22 mouse cellular contexts compared by ENCODE assay signal in genomic region chr9:79965003-79965402, GRCm38 (mm10). TPM values are rescaled to one million over a fixed set of nuclear protein-coding genes. Genes with fewer than 3 reads are reported as not detected.
DNase-seq lines count a peak whose midpoint lies in the region; ATAC-seq and TF ChIP-seq lines count a peak whose summit lies in the region.
"Had no signal": no experiment of that assay in that cellular context is flagged by ENCODE, and none has a peak within 500 bp of the region (broad histone marks: within the 10 kb centered on the region; RNA-seq: fewer than 3 reads in every experiment).

No protein-coding gene starts in this region.

- H3K79me2 ChIP-seq in myocyte (ENCODE audit: control insufficient read depth, insufficient read depth) = peaks cover 6% of the 10 kb centered on the region

- DNase-seq in heart, adult 11 months = peak; percentile 90
- DNase-seq in heart, postnatal 10 days = no peak
- DNase-seq in heart, postnatal 0 days (ENCODE audit: low spot score) = no peak
- no peak for DNase-seq in heart, adult 9 months (ENCODE audit: low spot score in 2 of 2)
- DNase-seq in lung, adult 18-20 months = no peak
- DNase-seq: cerebellum, adult 11-12 months; cerebellum, adult 8-10 months; cerebellum, postnatal 10 days; cerebellum, postnatal 36 days; embryo, embryonic 11 days had no signal

- no peaks in the 10 kb centered on the region for H3K27me3 ChIP-seq in heart, postnatal 0 days (ENCODE audit: control insufficient read depth, insufficient read depth, low read length)
- no peaks in the 10 kb centered on the region for H3K27me3 ChIP-seq in lung, embryonic 16.5 days (ENCODE audit: control insufficient read depth, insufficient read depth, low read depth, low read length)
- H3K27me3 ChIP-seq in myocyte (ENCODE audit: control insufficient read depth, insufficient read depth, insufficient read length) = no peaks in the 10 kb centered on the region
- no peaks in the 10 kb centered on the region for H3K27me3 ChIP-seq in forebrain, embryonic 15.5 days
- H3K27me3 ChIP-seq: heart, embryonic 12.5 days; heart, embryonic 15.5 days had no signal

- H3K9ac ChIP-seq in heart, postnatal 0 days (replicated peaks; ENCODE audit: low read depth, low read length) = no peak overlapping the region
- H3K9ac ChIP-seq in lung, embryonic 16.5 days (ENCODE audit: low read length) = no peak overlapping the region
- no peak overlapping the region for H3K9ac ChIP-seq in forebrain, embryonic 15.5 days (replicated peaks)
- H3K9ac ChIP-seq: heart, embryonic 12.5 days; heart, embryonic 15.5 days; hindbrain, embryonic 14.5 days had no signal

- no peak for TF ChIP-seq POLR2A in myocyte (IDR thresholded peaks at IDR 0.05; ENCODE audit: insufficient read length, low read depth)

- no peak for ATAC-seq in heart, postnatal 0 days (ENCODE audit: insufficient read depth, low read depth)
- ATAC-seq in lung, embryonic 16.5 days (ENCODE audit: low read depth) = 0 out of 2 replicates have a peak, but pooled peaks have one; percentile 10
- no peak for ATAC-seq in forebrain, embryonic 15.5 days (replicated peaks)
- ATAC-seq: CD4-positive, CD25-positive, alpha-beta regulatory T cell, adult 4 months; forebrain, embryonic 14.5 days; hindbrain, postnatal 0 days; inflammation-experienced regulatory T-cells, adult 6 months; intestine, embryonic 16.5 days had no signal

- no peak overlapping the region for H3K4me2 ChIP-seq in heart, postnatal 0 days (ENCODE audit: low read depth, low read length)
- no peak overlapping the region for H3K4me2 ChIP-seq in lung, embryonic 16.5 days (ENCODE audit: low read depth, low read length)
- H3K4me2 ChIP-seq in myocyte (ENCODE audit: low read depth) = peak overlapping the region; percentile 70
- H3K4me2 ChIP-seq in forebrain, embryonic 15.5 days (replicated peaks) = no peak overlapping the region
- H3K4me2 ChIP-seq: heart, embryonic 12.5 days; hindbrain, embryonic 14.5 days had no signal

- H3K36me3 ChIP-seq in heart, postnatal 0 days (replicated peaks; ENCODE audit: control insufficient read depth, insufficient read depth, low read length) = 0 out of 2 replicates have a peak, but pooled peaks cover 4% of the 10 kb centered on the region
- no peaks in the 10 kb centered on the region for H3K36me3 ChIP-seq in lung, embryonic 16.5 days (ENCODE audit: control insufficient read depth, insufficient read depth, low read length)
- H3K36me3 ChIP-seq in myocyte (ENCODE audit: control insufficient read depth, insufficient read depth) = no peaks in the 10 kb centered on the region
- no peaks in the 10 kb centered on the region for H3K36me3 ChIP-seq in forebrain, embryonic 15.5 days
- H3K36me3 ChIP-seq: heart, embryonic 15.5 days had no signal

- 63% methylated on average over 5 of the region's 5 CpGs for WGBS in heart, postnatal 0 days
- 69% methylated on average over 5 of the region's 5 CpGs for WGBS in lung, embryonic 16.5 days
- 87% methylated on average over 5 of the region's 5 CpGs for whole genome bisulfite sequencing in forebrain, embryonic 15.5 days

- no peak for TF ChIP-seq CTCF in heart, postnatal 0 days (IDR thresholded peaks at IDR 0.05; ENCODE audit: low read depth)

- no peak overlapping the region for H3ac ChIP-seq in myocyte (ENCODE audit: control insufficient read depth, insufficient read length)

- H3K4me1 ChIP-seq in heart, postnatal 0 days (ENCODE audit: control insufficient read depth, insufficient read depth) = peaks cover 71% of the 10 kb centered on the region
- peaks cover 10% of the 10 kb centered on the region for H3K4me1 ChIP-seq in lung, embryonic 16.5 days (replicated peaks; ENCODE audit: control insufficient read depth, insufficient read depth, low read length)
- peaks cover 5% of the 10 kb centered on the region; the same call in 1 of the 2 replicates for H3K4me1 ChIP-seq in forebrain, embryonic 15.5 days

- peak overlapping the region; percentile 49 for H3K27ac ChIP-seq in heart, postnatal 0 days (ENCODE audit: low read depth)
- H3K27ac ChIP-seq in lung, embryonic 16.5 days (ENCODE audit: low read length) = no peak overlapping the region
- H3K27ac ChIP-seq in forebrain, embryonic 15.5 days (replicated peaks) = no peak overlapping the region
- H3K27ac ChIP-seq: hindbrain, embryonic 14.5 days; hindbrain, postnatal 0 days had no signal

- H3K4me3 ChIP-seq in heart, postnatal 0 days (ENCODE audit: low read depth, low read length) = no peak overlapping the region
- H3K4me3 ChIP-seq in lung, embryonic 16.5 days (ENCODE audit: low read length) = no peak overlapping the region
- no peak overlapping the region for H3K4me3 ChIP-seq in myocyte
- H3K4me3 ChIP-seq in forebrain, embryonic 15.5 days = no peak overlapping the region
- H3K4me3 ChIP-seq: heart, embryonic 12.5 days; heart, embryonic 15.5 days had no signal

- intact Hi-C loops in heart, postnatal 10 days (cut with DNase I) = no loop called here

- no peak for TF ChIP-seq EP300 in heart, postnatal 0 days (IDR thresholded peaks at IDR 0.05; ENCODE audit: low read depth)

- H3K9me3 ChIP-seq in heart, postnatal 0 days (replicated peaks; ENCODE audit: control insufficient read depth, low read length) = no peaks in the 10 kb centered on the region
- H3K9me3 ChIP-seq in lung, embryonic 16.5 days (ENCODE audit: control insufficient read depth, low read length) = no peaks in the 10 kb centered on the region
- H3K9me3 ChIP-seq in forebrain, embryonic 15.5 days = no peaks in the 10 kb centered on the region
- H3K9me3 ChIP-seq: heart, embryonic 12.5 days; heart, embryonic 15.5 days had no signal

TF ChIP-seq in myocyte, 11 proteins besides CTCF, POLR2A, EP300 and RAD21:
- TF ChIP-seq POLR2AphosphoS2 (IDR thresholded peaks at IDR 0.05; ENCODE audit: insufficient read length, low read depth) (peak; percentile 28), MYOG (IDR thresholded peaks at IDR 0.05; ENCODE audit: control insufficient read depth in 1 of 3, insufficient read depth in 1 of 3, insufficient read length in 2 of 3, low read depth in 2 of 3) (peak; percentile 54 to 87 (median 55)), USF1 (IDR thresholded peaks at IDR 0.05; ENCODE audit: low read depth) (no peak), MYOD1 (IDR thresholded peaks at IDR 0.05; ENCODE audit: control insufficient read depth in 1 of 3, insufficient read length in 2 of 3, low read depth in 2 of 3) (peak in 2 of 3 experiments; percentile 56 to 83)
TF ChIP-seq in myocyte: peak in this region for 3.

RNA-seq across cellular contexts. Expression of gene Filip1, which starts 47.6 kb away (rescaled TPM):
- total RNA-seq in heart, postnatal 10 days (2021) = 100 to 1,000 TPM; 129 to 143 TPM
- total RNA-seq in heart, postnatal 0 days (2014; rRNA removed; ENCODE audit: low replicate concordance) = 27.4 and 52.3 TPM in 2 replicates
- 31.6 and 39.0 TPM in 2 replicates for polyA plus RNA-seq in heart, postnatal 0 days (2015; fragmentation: Nextera tagmentation; extraction: Ambion mirVana)
- 12.4 and 14.2 TPM in 2 replicates for polyA plus RNA-seq in lung, embryonic 16.5 days (2015; fragmentation: Nextera tagmentation; extraction: Ambion mirVana)
- polyA plus RNA-seq in myocyte (2012; fragmentation: generic; extraction: Trizol) = 7.0 TPM
- polyA plus RNA-seq in forebrain, embryonic 15.5 days (2015; fragmentation: Nextera tagmentation; extraction: Ambion mirVana) = 3.1 and 3.2 TPM in 2 replicates
- total RNA-seq: MEL had no signal
